Mouse (Mus musculus) erythroblast, embryonic 14.5 days (primary cell): ENCODE data around the gene Sema3f.

Experiments used
- GATA1 ChIP-seq: IDR thresholded peaks from 2 replicates; pipeline ENCODE4 v1.6.1; 2012; ENCODE audit warnings: low read length, inconsistent platforms, mixed read lengths
- TAL1 ChIP-seq: IDR thresholded peaks from 3 replicates; pipeline ENCODE4 v1.6.1; 2012; ENCODE audit warnings: low read length, inconsistent platforms, mixed read lengths

DNA sequence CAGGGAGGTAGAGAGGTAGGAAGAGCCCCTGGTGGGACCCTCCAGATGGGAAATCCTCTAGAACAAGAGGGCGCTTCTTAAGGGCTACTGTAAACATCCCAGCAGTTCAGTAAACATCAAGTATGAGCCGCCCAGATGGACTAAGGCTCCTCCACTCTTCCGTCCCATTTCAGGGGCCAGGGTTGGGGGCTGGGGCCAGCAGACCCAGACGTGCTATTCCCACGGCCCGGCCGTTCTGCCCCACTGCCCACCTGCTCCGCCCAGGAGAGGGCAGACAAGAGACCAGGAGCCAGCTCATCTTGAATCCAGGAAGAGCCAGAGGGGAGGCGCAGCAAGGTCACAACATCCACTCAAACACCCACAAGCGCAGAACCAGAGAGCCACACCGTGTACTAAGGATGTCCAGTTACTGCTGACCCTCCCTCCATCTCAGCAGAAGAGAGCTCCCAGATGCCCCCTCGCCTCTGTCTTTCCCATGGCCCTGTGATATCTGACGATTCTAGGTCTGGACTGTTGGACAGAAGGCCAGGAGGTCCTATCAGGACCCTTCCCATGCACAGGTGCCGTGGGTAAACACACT, 11.6 kb downstream of the Sema3f start:
- TF ChIP-seq TAL1 (no peak), GATA1 (no peak)
